Mouse (Mus musculus) cerebellum, adult 2 months (tissue): ENCODE data around the gene Acad10.

ENCODE experiments used
- CTCF ChIP-seq: fragments of 200-500 bp; IDR thresholded peaks from 2 replicates; pipeline ENCODE4 v1.5.1; 2011; ENCODE audit warnings: low read depth, mild to moderate bottlenecking, control low read depth, low read length, moderate library complexity, borderline replicate concordance; ENCODE audit not compliant: insufficient read depth
- POLR2A ChIP-seq: fragments of 200-500 bp; IDR thresholded peaks from 2 replicates; pipeline ENCODE4 v1.6.1; 2011; ENCODE audit warnings: low read length, control low read depth, borderline replicate concordance; ENCODE audit not compliant: insufficient read depth

DNA sequence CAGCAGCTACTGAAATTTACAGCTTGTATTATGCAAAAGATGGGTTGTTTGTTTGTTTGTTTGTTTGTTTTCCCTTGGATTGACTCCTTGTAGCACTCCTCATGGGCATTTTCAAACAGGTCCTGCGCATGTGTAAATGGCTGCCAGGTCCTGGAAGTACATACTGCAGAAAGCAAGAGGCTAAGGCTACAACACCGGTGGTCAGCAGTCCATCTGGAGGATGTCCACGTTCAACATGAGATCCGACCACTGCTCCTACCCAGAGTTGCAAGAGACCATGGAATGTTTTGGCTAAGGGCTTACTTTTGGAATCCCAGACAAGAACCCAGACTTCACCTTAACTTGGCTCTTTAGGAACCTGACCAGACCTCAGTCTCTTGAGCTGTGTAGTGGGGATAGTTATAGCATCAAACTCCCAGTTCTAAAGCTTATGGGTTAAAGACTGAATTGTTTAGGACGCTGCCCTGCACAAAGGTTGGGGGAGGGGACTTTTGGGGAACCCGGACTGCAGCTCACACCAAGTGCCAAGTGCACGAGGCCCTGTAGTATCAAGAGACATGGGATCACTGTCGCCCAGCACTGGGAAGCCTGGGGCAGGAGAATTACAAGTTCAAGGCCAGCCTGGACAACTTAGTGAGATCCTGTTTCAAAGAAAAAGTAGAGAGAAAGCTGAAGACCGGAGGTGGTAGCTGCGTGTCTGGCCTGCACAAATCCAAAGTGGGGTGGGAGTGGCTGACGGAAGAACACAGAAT lies 68.1 kb downstream of the Acad10 start:
- no peak for TF ChIP-seq CTCF
- TF ChIP-seq POLR2A = no peak
